Mouse (Mus musculus) Muller cell, postnatal 12 days (primary cell): ENCODE measurements around the gene Yipf2.
"Not testable (repeated sequence)": the region's sequence is repeated elsewhere in the genome, so short reads cannot be mapped to it uniquely, and the experiment has no call there.

Source experiments
- DNase-seq: peaks from one replicate; pipeline ENCODE4 v3.0.0-alpha.2; 2015; ENCODE audit errors: inconsistent ontology term

Yipf2 gene

DNA sequence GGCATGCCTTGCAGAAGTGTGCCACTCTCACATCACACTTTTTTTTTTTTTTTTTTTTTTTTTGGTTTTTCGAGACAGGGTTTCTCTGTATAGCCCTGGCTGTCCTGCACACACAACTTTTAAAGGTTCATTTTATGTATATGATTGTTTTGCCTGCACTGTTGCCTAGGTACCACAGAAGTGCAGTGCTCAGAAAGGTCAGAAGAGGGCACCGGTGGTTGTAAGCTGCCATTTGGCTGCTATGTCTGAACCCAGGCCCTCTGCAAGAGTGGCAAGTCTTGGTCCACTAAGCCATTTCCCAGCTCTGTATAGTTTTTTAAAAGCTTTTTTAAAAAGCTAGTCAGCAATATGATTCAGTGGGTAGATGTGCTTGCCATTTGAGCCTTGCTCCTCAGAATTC lies 5.6 kb upstream of the Yipf2 start:
- DNase-seq, result peak; percentile 10

- no peak for DNase-seq
Measured at GRCm38 (mm10) chr9:21594838-21595237, 2.2 kb upstream of the Yipf2 start.

GRCm38 (mm10) chr9:21594350-21594749 lies 1.7 kb upstream of the Yipf2 start:
- DNase-seq, result not testable (repeated sequence)

- DNase-seq, result peak; percentile 77
Measured at GRCm38 (mm10) chr9:21593122-21593721, 594 bp upstream of the Yipf2 start.

DNA sequence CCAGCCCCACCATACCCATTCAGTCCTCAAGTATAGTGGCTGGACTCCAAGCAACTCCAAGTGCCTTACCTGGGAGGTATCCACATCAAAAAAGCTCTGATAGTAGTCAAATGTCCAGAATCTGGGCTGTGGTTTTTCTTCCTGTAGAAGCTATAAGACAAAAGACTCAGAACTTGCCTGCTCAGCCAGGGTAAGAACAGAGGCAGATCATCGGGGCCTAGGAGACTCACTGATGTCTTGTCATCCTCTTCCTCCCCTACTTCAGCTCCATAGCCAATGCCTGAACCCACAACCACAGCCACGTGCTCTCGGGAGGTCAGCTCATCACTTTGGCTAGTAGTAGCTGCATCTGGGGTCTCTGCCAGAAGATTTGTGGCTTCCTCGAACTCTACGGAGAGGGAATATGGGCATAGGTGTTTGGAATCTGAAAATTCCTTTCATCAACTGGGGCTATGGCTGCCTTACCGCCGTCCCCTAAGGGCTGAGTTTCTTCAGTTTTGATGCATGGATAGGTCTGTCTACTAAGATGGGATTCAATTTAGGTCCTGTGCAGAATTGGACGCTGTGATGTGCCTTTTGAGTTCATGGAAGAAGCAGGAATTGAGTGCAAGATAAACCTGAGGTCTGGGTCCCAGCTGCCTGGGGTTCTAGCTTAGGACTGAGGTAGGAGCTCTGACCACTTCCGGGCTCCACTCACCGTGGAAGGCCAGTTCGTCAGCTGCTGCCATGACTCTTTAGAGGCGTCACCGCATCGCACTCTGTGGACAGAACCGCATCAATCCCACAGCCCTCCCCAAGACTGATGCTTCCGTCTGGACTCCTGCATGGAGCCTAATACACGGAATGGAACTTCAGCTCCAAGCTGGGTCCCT lies 561 bp downstream of the Yipf2 start:
- DNase-seq, result no peak

DNA sequence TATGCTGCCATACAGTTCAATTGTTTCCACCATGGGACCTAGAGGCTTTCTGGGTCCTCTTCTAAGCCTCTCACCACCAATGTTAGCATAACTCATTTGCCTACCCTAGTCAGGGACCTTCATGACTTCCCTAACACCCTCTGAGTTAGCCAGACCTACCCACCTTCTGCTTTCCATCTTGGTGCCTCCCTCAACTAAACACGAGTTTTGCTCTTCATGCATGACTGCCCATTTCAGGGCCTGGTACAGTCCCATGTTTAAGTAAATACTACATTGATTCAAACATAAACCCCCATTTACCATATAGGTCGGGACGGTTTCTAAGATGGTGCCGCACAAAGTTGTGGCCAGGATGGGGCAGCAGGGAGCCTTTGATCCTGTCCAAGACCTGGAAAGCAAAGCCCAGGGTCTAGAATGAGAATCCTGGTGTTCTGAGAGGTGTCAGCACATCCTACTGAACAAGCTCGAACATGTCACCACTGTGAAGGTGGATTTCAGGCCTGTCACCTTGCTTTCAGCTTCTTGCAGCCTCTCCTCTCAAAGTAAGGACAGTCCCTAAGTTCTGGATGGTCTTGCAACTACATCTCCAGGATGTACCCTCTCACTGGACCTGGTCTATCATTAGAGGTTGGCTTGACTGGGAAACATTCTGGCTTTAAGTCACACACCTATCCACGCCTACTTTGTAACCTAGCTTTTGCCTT lies 1.3 kb downstream of the Yipf2 start:
- DNase-seq, result no peak

DNA sequence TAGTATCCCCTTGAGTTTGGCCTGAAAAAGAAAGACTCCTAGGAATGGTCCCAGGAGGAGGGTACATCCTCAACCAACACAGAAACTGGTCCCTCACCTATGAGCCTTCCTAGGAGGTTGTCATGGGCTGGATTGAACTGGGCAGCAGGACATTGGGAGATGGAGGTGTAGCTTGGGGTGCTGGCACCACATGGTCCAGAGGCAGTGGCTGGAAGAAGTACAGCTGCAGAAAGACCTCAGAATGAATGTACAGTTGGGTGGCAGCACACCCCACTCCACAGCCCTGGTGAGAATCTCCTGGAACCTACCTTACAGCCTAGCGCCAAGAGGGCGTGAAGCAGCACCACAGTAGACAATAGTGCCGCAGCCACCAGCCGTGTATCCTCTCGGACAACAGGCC lies 3.1 kb downstream of the Yipf2 start:
- no peak for DNase-seq

GRCm38 (mm10) chr9:21588350-21588749 lies 4.3 kb downstream of the Yipf2 start:
- DNase-seq, result no peak

DNA sequence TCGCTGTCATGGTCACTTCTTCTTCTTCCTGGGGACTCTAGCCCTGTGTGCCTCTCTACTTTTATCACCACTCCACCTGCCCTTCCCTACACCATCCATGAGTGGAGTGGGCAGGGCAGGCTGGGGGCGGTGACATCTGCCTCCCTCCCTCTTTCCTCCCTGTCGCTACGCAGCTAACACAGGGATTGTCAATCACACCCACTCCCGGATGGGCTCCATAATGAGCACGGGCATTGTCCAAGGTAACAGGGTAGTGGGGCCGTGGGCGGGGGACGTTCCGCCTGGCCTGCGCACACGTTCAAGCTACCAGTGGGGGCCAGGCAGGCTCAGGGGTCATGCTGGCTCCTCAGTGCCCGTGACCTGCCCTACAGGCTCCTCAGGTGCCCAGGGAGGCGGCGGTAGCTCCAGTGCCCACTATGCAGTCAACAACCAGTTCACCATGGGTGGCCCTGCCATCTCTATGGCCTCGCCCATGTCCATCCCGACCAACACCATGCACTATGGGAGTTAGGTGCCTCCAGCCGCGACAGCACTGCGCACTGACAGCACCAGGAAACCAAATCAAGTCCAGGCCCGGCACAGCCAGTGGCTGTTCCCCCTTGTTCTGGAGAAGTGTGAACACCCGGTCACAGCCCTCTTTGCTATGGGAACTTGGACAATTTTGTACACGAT lies 4.8 kb downstream of the Yipf2 start:
- no peak for DNase-seq

GRCm38 (mm10) chr9:21585401-21585800 lies 7.2 kb downstream of the Yipf2 start:
- DNase-seq, result no peak

DNA sequence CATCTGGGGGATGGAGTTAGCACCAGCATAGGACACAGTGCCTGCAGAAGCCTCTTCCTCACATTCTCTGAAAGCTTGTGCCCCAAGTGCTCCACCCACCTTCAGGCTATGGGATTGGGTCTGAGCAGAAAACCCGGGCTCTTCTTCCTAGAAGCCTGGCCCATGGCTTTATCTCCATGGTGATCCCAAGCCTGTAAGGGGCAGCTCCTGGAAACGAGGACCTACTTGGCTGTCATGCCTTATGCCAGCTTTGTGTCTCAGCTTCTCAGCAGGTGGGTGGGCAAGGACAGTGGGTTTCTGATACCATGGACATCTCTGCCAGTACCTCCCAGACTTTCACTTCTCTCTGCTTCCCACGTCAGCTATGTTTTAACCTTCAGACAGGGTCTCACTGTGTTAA lies 14.4 kb downstream of the Yipf2 start:
- DNase-seq, result no peak

DNA sequence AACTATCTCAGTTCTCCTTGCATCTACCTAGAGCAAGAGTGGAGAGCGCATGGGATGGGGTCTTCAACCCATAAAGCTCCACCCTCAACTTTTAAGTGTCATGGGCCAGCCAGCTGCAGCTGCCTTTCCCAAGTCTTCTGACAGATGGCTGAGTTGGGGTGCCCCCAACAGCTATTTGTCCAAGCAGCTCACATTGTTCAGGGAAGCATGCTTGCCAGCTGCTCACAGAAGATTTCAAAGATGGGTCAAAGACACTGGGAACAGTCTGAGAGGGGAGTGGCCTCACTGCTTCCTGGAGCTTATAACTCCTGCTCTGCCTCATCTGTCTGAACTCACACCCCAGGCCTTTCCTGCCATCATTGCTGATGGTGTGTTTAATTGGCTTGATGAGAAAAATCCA lies 16.3 kb downstream of the Yipf2 start:
- peak; percentile 5 for DNase-seq

DNA sequence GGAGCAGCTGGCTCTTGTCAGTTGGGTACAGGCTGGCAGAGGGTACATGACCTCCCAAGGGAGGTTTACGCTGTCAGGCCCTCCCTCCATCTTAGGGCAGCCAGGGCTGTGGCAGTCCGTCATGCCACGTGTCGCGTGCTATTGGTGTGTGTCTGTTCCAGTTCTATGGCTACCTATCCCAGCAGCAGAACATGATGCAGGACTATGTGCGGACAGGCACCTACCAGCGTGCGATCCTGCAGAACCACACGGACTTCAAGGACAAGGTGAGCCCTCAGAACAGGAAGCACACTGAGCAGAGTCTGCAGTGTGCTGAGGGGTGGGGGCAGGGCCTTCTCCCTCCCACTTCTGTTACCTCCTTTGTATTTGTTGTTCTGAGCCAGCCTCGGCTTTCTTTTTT lies 17.4 kb downstream of the Yipf2 start:
- no peak for DNase-seq

DNA sequence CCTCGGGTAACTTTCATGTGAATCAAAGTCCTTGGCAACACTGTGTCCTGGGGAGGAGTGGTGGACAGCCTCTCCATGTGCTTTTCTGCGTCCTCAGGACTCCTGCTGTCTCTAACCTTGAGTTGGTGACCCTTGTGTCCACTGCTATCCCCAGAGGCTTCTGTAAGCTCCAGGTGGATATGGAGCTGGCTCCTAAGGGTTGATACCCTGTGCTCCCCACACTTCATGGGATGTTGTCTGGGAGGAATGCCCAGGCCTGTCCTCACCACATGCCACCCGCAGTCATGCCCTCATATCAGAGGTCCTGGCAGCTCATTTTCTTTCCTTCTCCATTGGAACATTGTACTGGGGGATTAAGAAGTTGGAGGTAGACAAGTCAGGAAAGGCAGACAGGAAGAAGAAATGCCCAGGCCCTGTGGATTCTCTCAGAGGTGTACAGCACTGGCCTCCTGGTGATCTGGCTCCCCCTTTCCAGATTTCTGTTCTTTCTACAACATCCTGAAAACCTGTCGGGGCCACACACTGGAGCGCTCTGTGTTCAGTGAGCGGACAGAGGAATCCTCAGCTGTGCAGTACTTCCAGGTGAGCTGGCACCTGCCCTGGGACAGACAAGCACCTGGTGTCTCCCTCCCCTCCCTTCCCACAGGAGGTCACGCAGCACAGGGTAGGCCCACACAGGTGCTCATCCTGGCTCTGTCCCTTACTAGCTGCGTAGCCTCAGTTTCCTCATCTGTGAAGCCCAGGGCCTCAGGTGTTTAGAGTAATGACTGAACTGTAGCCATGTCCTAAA lies 18.4 kb downstream of the Yipf2 start:
- DNase-seq, result no peak

DNA sequence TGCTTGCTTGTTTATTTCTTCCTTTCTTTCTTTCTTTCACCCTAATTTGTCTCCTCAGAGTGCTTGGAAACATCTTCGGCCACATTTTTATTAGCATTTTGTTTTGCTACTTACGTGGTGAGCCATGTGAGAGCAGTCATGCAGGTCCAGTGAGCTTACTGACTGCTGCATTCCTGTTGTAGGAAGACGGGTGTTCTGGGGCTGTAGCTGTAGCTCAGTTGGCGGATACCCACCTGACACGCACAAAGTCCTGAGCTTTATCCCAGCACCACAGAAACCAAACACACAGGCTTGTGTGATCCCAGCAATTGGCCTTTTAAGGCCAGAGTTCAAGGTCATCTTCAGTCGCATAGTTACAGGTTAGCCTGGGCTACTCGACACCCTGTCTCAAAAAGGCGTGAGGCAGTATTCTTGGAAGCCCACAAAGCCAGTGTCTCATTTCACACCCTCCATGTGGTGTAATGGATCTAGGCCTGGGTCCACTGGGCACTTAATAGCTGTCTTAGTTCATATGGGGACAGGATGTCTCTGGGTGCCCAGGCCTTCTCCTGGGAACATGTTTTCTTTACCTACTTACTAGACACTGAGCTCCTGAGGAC lies 23.9 kb downstream of the Yipf2 start:
- DNase-seq, result no peak

GRCm38 (mm10) chr9:21567051-21567450 lies 25.6 kb downstream of the Yipf2 start:
- DNase-seq, result no peak

DNA sequence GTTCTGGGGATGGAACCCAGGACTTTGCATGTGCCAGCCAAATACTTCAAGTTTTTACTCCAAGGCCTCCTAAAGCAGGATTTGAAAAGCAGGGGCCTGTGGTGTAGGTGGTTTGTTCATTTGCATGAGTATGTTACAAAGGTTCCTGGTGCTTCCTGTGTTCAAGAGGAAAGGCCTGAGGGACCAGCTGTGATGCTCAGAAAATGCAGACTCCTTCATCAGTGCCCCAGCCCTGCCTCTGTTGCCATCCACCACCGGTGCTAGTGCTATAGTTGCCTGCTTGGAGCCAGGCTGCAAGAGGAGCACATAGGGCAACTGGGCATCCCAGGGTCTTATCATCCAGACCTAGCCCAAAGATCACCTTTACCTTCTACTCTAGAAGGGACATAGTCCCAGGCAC lies 26.1 kb downstream of the Yipf2 start:
- DNase-seq, result no peak

GRCm38 (mm10) chr9:21565004-21565586 lies 27.5 kb downstream of the Yipf2 start:
- DNase-seq, result no peak

GRCm38 (mm10) chr9:21564420-21564819 lies 28.2 kb downstream of the Yipf2 start:
- no peak for DNase-seq

GRCm38 (mm10) chr9:21559151-21559550 lies 33.5 kb downstream of the Yipf2 start:
- no peak for DNase-seq

GRCm38 (mm10) chr9:21558366-21558765 lies 34.3 kb downstream of the Yipf2 start:
- DNase-seq, result peak; percentile 5
